Mouse (Mus musculus): ENCODE measurements around the gene Pole4. TPM values are rescaled to one million over a fixed set of nuclear protein-coding genes. Genes with fewer than 3 reads are reported as not detected.

Pole4 gene
- polyA plus RNA-seq, 1 experiment = 46.6 TPM

DNA sequence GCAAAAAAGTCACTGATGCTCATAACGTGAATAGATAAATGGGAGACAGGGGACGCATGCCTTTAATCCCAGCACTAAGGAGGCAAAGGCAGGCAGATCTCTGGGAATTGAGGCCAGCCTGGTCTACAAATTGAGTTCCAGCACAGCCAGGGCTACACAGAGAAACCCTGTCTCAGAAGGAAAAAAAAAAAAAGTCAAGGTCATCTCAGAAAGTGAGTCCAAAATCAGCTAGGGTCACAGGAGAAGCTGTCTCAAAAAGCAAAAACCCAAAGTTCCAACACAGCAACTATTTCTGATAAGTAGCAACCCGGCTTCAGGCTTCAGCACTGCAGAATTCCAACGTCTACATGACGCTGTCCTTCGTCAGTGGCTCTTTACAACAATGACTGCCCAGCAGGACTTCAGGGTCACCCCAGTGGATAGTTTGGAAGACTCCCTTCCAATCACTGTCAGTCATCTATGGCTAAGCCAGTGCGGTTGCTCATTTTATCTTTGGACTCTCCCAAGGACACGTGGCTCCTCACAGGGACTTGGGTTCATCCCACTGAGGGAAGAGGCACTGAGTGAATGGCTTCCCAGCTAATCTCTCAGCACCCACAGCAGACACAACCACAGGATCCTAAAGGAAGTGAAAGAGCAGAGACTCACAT lies 35.8 kb upstream of the Pole4 start:
- TF ChIP-seq POLR2A (IDR thresholded peaks at IDR 0.05; ENCODE audit: borderline replicate concordance, extremely low read depth, insufficient read depth, insufficient read length, poor library complexity, severe bottlenecking) = no peak
- TF ChIP-seq CTCF (IDR thresholded peaks at IDR 0.05; ENCODE audit: borderline replicate concordance, extremely low read depth, insufficient read depth, insufficient read length) = no peak
- no peak for DNase-seq (ENCODE audit: low read depth)

DNA sequence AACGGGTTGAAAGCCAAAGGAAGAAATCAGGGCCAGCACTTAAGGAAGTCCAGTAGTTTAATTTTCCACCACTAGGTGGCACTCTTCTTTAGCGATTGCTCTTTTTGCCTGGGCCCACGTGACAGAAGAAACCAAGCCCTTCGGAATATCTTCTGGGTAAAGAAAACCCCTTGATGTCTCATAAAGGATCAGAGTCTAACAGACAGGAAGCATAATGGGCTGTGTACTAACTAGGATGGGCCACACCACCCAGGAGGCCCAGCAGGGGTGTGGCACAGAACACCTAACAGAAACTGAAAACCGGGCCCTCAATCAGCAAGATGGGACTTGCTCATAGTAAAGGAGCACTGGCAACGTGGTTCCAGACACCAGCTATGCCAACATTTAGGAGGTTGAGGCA lies 35.1 kb upstream of the Pole4 start:
- TF ChIP-seq POLR2A (IDR thresholded peaks at IDR 0.05; ENCODE audit: borderline replicate concordance, extremely low read depth, insufficient read depth, insufficient read length, poor library complexity, severe bottlenecking) (no peak), CTCF (IDR thresholded peaks at IDR 0.05; ENCODE audit: borderline replicate concordance, extremely low read depth, insufficient read depth, insufficient read length) (peak; percentile 77; the same call in 1 of the 2 replicates)
- peak; percentile 90 for DNase-seq (ENCODE audit: low read depth)

DNA sequence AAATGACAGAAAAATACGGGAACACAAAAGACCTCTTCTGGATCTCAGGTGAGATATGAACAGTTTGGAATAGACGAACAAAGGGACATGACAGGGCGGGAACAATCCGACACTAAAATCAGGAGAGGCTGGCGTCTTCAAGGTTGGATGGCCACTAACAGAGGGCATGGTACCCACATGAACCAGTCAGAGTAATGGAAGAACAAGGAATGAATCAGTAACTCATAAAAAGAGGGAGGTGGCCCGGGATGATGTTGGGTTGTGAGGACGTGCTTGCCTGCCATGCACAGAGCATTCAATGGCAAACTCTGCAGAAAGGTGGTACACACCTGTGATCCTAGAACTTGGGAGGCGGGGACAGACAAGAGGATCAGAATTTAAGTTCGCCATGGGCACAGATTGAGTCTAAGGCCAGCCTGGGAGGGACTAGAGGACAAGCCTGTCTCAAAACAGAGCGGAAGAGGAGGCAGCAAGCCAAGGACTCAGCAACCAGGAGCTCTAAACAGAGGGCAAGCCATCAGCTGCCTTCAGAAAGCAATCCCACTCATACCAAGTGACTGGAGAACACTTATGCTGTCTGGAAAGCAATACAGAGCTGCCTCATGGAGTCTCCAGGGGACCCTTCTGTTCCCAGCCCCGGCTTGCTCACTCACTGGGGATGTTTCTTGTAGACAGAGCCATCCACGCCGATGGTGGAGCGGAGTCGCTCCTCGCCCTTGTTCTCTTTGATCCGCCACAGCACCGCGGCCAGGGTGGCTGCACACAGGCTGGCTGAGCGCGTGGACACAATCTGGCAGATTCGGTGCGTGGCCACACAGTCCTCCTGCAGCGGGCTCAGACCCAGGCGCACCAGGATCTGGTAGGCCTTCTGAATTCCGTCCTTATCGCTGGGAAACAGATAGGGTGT lies 32.7 kb upstream of the Pole4 start:
- TF ChIP-seq CTCF (IDR thresholded peaks at IDR 0.05; ENCODE audit: borderline replicate concordance, extremely low read depth, insufficient read depth, insufficient read length) = no peak
- DNase-seq (ENCODE audit: low read depth) = peak; percentile 15

DNA sequence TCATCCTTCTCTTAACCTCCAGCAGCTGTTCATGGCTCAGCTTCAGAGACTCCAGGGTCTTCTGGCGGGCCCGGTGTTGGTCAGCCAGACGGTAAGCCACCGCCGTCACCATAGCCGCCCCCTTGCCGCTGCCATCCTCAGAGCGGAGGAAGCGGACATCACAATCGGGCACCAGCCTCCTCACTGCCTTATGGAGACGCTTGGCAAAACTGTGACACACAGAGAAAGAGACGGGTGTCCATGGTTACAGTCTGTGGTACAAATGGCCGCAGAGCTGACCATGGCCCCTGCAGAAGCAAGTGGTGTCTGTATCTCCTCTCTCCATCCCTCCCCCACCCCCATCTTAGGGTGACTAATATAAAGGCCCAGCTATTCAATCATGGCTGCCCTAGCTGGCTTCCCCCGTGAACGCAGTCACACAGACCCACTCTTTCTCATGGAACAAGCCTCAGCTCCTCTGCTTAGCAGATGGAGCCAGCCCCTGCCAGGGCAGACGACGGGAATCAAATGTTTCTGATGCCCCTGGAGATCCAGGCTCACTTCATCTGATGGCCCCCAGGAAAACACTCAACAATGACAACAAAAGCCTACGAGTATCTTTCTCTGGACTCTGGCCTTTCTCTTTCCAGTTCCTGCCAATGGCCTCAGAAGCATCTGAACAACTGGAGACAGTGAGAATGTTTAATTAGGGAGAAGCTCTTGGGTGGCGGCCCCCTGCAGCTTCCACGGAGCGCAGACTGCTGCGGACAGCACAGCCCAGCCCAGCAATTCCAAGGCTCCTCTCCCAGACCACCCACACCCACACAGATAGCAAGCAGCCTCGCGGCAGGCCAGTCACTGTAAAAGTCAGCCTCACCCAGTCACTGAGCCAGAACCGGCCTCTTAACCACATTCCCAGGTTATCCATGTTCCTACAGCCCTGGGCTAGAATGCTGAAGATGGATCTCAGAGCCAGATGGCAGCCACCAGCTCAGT lies 31.7 kb upstream of the Pole4 start:
- DNase-seq (ENCODE audit: low read depth) = no peak
- TF ChIP-seq POLR2A (IDR thresholded peaks at IDR 0.05; ENCODE audit: borderline replicate concordance, extremely low read depth, insufficient read depth, insufficient read length, poor library complexity, severe bottlenecking) = no peak
- no peak for TF ChIP-seq CTCF (IDR thresholded peaks at IDR 0.05; ENCODE audit: borderline replicate concordance, extremely low read depth, insufficient read depth, insufficient read length)

DNA sequence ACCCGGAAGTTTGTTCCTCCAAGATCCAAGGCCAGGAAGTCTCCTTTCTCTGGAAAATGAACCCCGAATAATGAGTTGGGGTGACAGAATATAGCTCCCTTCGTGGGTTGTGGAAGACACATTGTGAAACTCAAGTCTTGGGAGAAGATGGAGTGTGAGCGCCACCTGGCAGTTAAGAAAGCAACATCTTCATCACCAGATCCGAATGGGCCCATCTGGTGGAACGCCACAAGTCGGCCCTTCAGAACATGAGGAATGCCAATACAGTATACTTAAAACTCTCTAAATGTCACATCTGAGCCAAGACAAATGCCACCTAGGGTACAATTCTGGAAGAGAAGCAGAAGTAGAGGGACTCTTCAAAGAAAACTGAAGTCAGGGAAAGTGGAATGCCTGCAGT lies 30.2 kb upstream of the Pole4 start:
- TF ChIP-seq POLR2A (IDR thresholded peaks at IDR 0.05; ENCODE audit: borderline replicate concordance, extremely low read depth, insufficient read depth, insufficient read length, poor library complexity, severe bottlenecking) = no peak
- peak; percentile 45; the same call in 1 of the 2 replicates for TF ChIP-seq CTCF (IDR thresholded peaks at IDR 0.05; ENCODE audit: borderline replicate concordance, extremely low read depth, insufficient read depth, insufficient read length)
- peak; percentile 51 for DNase-seq (ENCODE audit: low read depth)

DNA sequence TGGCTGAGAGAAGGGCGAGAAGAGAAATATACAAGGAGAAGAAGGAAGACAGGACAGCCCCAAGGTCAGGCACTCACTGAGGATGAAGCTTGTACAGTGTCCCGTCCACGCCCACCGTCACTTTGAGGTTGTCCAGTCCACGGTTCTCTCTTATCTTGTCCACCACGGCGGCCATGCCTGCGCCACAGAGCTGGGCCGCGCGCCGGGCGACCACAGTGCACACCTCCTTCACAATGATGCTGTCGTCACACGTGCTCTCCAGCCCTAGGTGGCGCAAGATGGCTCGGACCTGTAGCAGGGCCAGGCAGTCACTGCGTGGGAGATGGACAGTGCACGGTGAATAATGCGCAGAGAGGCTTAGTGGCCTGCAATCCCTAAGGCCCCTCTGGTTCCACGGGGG lies 23.5 kb upstream of the Pole4 start:
- TF ChIP-seq POLR2A (IDR thresholded peaks at IDR 0.05; ENCODE audit: borderline replicate concordance, extremely low read depth, insufficient read depth, insufficient read length, poor library complexity, severe bottlenecking) = no peak
- TF ChIP-seq CTCF (IDR thresholded peaks at IDR 0.05; ENCODE audit: borderline replicate concordance, extremely low read depth, insufficient read depth, insufficient read length) = no peak
- DNase-seq (ENCODE audit: low read depth) = no peak

DNA sequence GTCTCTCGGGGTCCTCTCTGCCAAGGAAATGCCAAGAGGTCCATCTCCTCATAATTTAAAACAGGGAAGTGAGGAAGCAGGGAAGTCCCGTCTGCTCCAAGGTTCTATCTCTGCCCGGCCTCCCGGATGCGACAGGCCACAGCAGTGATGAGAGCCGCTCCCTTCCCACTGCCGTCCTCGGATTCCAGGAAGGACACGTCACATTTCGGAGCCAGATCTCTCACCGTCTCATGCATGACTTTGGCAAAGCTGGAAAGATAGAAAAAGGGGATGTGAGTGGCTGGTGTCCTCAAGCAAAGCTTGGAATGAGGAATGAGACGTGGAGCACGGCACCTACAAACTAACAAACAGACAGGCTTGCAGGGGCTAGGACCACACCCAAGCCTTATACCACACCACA lies 22.0 kb upstream of the Pole4 start:
- TF ChIP-seq CTCF (IDR thresholded peaks at IDR 0.05; ENCODE audit: borderline replicate concordance, extremely low read depth, insufficient read depth, insufficient read length) (no peak), POLR2A (IDR thresholded peaks at IDR 0.05; ENCODE audit: borderline replicate concordance, extremely low read depth, insufficient read depth, insufficient read length, poor library complexity, severe bottlenecking) (no peak)
- DNase-seq (ENCODE audit: low read depth) = no peak

DNA sequence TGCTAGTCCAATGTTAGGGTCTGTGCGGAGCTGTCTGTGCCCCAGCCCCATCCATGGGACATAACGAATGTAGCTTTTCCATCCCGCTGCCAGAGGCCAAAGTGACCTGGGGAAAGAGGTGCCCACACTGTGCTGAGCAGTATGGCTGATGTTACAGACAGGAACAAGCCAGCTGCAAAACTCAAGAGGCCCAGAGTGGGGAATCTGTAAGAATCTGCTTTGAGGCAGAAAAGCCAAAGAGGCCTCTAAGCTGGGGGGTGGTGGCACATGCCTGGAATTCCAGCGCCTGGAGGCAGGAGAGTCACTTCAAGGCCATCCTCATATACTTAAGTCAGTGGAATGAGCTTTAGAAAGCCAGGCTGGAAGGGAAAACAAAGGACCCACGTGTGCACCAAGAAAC lies 18.2 kb upstream of the Pole4 start:
- TF ChIP-seq POLR2A (IDR thresholded peaks at IDR 0.05; ENCODE audit: borderline replicate concordance, extremely low read depth, insufficient read depth, insufficient read length, poor library complexity, severe bottlenecking) (no peak), CTCF (IDR thresholded peaks at IDR 0.05; ENCODE audit: borderline replicate concordance, extremely low read depth, insufficient read depth, insufficient read length) (no peak)
- DNase-seq (ENCODE audit: low read depth) = peak; percentile 35

DNA sequence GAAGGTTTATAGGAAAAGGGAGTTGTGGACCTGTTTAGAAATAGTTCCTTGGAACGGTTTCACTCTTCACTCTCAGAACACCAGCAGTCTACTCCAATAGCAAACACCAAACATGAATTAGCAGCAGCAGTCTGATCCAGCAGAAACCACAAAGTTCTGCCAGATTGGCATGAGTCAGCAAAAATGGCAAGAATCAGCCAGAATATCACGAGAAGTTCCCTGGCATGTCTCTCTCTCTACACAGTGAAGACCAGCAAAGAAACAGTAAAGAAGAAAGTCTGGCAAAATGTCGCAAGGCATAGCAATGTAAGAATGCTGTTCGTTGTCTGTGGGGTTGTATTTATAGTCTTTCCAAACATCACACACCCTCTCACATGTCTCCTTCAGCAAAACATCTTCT lies 11.0 kb upstream of the Pole4 start:
- TF ChIP-seq POLR2A (IDR thresholded peaks at IDR 0.05; ENCODE audit: borderline replicate concordance, extremely low read depth, insufficient read depth, insufficient read length, poor library complexity, severe bottlenecking) = no peak
- TF ChIP-seq CTCF (IDR thresholded peaks at IDR 0.05; ENCODE audit: borderline replicate concordance, extremely low read depth, insufficient read depth, insufficient read length) = no peak
- no peak for DNase-seq (ENCODE audit: low read depth)

DNA sequence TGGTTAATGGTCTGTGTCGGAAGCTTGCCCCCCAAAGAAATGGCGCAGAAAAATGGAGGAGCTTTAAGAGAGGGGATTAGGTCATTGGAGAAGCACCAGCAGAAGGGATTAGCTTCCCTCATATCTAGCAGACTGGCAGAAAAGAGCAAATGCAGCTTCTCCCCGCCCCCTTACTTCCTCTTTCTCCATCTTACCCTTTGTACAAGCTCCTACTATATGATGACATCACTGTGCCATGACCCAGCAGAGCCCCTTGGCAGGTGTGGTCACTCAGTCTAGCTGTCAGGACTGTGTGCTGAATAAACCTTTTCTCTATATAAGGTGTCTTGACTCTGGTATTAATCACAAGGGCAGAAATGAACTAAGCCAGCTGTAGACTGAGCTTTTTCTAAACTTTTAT lies 10.5 kb upstream of the Pole4 start:
- DNase-seq (ENCODE audit: low read depth) = no peak
- TF ChIP-seq CTCF (IDR thresholded peaks at IDR 0.05; ENCODE audit: borderline replicate concordance, extremely low read depth, insufficient read depth, insufficient read length) (no peak), POLR2A (IDR thresholded peaks at IDR 0.05; ENCODE audit: borderline replicate concordance, extremely low read depth, insufficient read depth, insufficient read length, poor library complexity, severe bottlenecking) (no peak)

DNA sequence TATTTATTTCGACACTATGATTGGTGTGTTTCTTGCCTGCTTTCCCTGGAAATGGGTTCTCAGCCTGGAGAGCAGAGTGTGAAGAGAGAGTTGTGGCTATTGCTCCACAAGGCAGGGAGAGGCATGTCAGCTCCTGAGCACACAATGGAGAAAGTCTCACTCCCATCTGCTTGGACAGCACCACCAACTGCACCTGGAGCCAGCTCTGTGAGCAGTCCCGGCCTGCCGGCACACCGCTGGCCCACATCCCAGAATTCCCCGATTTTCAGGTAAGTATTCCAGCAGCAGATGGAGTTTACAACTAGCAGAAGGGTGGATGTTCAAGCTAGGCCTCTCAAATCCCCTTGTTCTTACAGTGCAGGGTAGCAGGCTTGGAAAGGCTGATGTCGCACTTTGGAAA lies 10.1 kb upstream of the Pole4 start:
- TF ChIP-seq POLR2A (IDR thresholded peaks at IDR 0.05; ENCODE audit: borderline replicate concordance, extremely low read depth, insufficient read depth, insufficient read length, poor library complexity, severe bottlenecking) (no peak), CTCF (IDR thresholded peaks at IDR 0.05; ENCODE audit: borderline replicate concordance, extremely low read depth, insufficient read depth, insufficient read length) (no peak)
- peak; percentile 22 for DNase-seq (ENCODE audit: low read depth)

All from brain, embryonic 14.5 days (tissue).